Mouse (Mus musculus): ENCODE measurements around the gene Adcyap1.

The Adcyap1 gene

GRCm38 (mm10) chr17:93198717-93199116 lies at the start of gene Adcyap1:
TSS of gene Adcyap1 (plus strand) at chr17:93199017.
- no peak for DNase-seq

GRCm38 (mm10) chr17:93158280-93158851 lies 40.5 kb upstream of the Adcyap1 start:
- peak; percentile 75 to 78 for DNase-seq

- DNase-seq: no peak
These were observed 29.2 kb upstream of the Adcyap1 start for GRCm38 (mm10) chr17:93169572-93169971.

GRCm38 (mm10) chr17:93196846-93197245 lies 2.0 kb upstream of the Adcyap1 start:
- no peak for DNase-seq

- peak; percentile 37 to 43 for DNase-seq
These were observed 604 bp upstream of the Adcyap1 start for GRCm38 (mm10) chr17:93198213-93198612.

- DNase-seq: no peak
These were observed 401 bp downstream of the Adcyap1 start for GRCm38 (mm10) chr17:93199218-93199617.

GRCm38 (mm10) chr17:93199747-93200146 lies 930 bp downstream of the Adcyap1 start:
- DNase-seq: peak in 1 of 2 experiments; percentile 1

GRCm38 (mm10) chr17:93200386-93201264 lies 1.8 kb downstream of the Adcyap1 start:
- peak in 1 of 2 experiments; percentile 2 for DNase-seq

DNA sequence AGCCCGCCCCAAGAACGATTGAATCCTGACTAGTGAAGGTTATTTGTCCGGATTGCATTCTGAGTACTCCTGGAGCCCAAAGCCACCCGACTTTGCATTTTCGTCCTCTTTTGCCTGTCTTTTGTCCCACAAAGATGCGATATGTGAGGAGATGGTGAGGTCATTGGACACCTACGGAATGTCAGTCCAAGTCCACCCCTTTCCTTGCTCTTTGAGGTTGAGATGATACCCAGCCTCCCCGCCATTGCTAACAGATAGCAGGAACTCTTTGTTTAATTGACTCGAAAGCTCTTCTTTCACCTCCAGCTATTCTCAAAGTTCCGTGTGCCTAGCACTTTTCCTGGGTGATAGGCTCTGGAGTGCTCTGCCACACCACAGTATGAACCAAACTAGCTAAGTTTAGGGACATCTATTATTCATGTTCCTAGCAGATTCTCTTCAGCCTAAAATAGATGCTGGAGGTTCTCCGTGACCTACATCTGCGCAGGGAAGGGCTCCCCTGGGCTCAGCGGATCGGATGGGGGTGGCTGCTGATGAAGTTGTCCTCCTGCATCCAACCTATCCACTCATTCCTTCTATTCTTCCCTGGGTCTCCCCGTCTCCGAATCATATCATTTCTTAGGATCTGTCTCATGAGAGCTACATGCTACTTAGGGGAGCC lies 2.6 kb downstream of the Adcyap1 start:
- no peak for DNase-seq

DNA sequence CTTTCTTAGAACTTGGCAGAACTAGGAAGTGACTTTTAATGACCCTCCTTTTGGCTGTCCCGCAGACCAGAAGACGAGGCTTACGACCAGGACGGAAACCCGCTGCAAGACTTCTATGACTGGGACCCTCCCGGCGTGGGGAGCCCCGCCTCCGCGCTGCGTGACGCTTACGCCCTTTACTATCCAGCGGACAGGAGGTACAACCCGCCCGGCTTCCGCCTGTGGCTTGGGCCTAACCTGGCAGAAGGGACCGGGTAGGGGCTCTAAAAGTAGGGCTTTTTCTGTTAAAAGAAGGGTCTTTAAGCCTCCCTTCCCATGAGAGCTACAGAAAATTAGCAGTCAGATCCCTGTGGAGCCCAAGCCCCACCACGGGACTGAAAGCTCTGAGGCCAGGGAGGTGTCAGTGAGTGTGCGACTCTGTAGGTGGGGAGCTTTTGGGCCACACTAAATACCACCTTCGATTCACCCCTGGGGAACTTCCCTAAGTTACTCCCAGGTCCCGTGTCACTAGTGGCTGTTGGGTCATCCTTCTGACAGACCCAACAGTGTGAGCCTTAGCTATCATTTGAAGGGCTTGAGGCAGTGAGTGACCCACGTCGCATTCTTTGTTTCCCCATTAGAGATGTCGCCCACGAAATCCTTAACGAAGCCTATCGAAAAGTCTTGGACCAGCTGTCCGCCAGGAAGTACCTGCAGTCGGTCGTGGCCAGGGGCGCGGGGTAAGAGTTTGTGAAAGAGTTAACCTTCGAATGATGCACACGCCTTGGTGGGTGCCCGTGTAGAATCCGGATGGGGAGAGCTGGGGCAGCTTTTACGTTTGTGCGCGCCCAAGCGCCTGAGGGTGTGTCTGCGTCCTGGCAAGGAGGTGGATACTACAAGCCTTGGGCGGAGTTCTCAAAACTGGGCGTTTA lies 3.6 kb downstream of the Adcyap1 start:
- DNase-seq: peak; percentile 25 to 35

DNA sequence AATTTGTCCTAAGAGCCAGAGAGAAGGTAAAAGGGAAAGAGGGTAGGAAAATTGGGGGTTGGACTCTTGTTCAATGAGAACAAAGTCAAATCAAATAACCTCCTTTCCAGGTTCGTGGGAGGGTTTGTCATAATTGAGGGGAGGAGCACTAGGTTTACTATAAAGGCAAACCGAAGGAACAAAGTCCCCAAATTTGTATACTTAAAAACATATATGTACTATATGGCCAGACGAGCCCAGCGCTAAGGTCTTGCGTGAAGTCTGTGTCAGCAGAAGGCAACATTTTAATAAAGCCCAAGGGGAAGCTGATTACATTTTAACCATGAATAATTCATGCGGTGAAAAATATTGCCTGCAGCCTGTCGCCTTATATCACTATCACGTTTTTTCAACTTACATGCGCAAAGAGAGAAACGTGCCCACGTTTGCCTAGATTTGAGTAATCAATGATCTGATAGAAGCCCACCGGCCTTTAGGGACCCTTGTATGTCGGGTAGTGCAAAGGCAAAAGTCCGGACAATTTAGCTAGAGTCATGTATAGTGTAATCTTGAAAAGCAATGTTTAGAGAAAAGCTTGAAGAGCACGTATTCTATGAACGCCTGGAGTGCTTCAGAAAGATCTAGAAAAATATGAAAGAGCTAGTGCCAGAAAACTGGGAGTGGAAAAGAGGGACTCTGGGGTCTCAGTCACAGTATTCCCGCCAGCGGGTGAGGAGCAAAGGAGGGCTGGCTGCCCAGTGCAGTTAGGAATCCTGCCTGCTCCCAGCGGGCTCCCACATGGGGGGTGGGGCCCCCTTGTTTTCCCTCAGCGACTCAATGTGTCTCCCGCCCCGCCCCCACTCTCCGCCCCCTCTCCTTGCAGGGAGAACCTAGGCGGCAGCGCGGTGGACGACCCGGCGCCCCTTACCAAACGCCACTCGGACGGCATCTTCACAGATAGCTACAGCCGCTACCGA lies 4.5 kb downstream of the Adcyap1 start:
- DNase-seq: peak in 1 of 2 experiments; percentile 7

- no peak for DNase-seq
These were observed 19.0 kb downstream of the Adcyap1 start for GRCm38 (mm10) chr17:93217785-93218184.

GRCm38 (mm10) chr17:93218640-93219039 lies 19.8 kb downstream of the Adcyap1 start:
- no peak for DNase-seq

DNA sequence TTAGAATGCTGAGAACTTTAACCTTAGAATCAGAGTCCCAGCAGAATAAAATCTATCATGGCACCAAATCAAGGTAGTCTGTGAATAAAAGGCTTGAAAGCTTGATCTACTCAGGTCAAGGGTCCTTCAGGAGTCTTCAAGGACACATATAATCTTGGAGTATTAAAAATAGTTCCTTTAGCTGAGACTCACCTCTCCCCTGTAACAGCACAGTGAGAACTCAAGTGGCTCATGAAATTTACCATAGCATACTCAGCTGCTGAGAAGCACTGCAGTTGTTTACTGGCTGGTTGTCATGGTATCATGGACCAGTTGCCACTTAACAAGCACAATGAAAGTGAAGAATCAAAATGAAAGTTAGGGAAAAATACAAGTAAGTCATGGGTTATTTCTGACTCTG lies 38.5 kb downstream of the Adcyap1 start:
- no peak for DNase-seq

Measured in kidney, postnatal 4 days (tissue).